Mouse (Mus musculus): Measurements from ENCODE around the gene Socs1.

DNA sequence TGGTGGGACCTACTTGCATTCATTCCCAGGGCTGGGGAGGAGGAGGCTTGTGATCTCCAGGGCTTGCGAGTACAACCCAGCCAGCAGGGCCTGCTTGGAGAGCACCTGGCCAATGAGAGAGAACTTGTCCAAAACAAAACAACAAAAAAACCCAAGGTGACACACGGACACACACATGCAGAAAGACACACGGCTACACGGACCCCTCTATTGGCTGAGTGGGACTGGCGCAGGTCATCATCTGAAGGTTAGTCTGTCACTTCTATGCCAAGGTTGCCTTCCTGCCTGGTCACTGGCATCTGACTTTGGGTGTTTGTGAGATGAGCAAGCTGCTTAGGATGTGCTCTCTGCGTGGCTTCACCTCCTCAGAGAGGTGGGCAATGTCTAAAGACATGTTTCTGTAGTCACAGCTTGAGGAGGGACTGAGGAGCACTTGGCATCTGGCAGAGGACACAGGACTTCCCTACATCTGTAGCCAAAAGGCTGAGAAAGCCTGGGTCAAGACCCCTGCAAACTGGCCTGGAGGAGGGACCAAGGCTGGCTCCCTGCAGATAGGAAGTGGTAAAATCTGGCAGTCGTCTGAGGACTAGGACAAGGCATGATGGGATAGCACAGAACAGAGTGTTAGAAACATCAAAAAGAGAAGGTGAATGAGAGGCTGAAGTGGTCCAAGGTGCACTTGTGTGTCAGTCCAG lies 42.6 kb upstream of the Socs1 start:
- TF ChIP-seq CTCF (conservative IDR thresholded peaks at IDR 0.05; ENCODE audit: low read length) (no peak), NANOG (IDR thresholded peaks at IDR 0.05; ENCODE audit: borderline replicate concordance, low read length) (no peak), POU5F1 (IDR thresholded peaks at IDR 0.05; ENCODE audit: borderline replicate concordance, low read length) (no peak)

Measured in E14TG2a.4 (cell line).